Mouse (Mus musculus): ENCODE data around the gene Olfr809. TPM values are rescaled to one million over a fixed set of nuclear protein-coding genes. Genes with fewer than 3 reads are reported as not detected.

Olfr809 gene
- not detected for total RNA-seq (2021)
- long read RNA-seq, experiment 1: 0 reads
- long read RNA-seq, experiment 2: 0 reads

DNA sequence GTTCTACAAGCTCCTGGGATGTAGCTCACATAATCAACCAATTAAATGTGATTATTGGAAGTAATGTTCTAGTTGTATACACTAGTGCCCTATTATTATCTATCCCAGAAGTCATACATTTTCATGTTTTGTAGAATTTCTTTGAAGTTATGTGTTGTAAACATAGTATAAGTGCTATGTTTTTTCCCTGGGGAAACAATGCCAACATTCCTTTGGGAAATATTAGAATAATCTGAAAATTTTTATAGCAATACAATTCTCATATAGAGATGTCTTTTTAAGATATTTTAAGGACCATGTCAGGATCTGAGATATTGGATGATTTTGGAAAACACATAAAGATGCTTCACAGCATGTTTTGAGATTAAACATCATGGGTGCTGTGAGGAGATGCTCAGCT, at the start of gene Olfr809:
TSS of gene Olfr809 (plus strand) at position 301 of the 400 bp plus-strand sequence.
- no peak for DNase-seq

DNA sequence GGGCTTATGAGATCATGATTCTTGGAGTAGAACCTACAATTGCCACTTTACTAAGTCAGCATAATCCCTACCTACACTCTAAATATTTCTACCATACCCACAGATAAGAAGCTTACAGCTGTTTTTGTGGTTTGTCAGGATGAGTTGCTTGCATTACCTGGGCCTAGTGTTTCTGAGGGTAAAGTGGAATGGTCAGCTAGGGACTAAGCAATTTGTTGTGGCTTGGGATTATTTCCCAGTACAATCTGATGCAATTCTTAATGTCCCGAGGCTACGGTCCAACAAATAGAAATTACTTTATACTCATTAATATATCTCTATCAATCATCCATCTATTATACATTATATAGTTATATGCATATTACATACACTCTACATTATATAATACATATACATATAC, 45.2 kb upstream of the Olfr809 start, which contains the start of gene Olfr805:
TSS of gene Olfr805 (minus strand) at position 101 of the 400 bp plus-strand sequence.
- no peak for DNase-seq

DNA sequence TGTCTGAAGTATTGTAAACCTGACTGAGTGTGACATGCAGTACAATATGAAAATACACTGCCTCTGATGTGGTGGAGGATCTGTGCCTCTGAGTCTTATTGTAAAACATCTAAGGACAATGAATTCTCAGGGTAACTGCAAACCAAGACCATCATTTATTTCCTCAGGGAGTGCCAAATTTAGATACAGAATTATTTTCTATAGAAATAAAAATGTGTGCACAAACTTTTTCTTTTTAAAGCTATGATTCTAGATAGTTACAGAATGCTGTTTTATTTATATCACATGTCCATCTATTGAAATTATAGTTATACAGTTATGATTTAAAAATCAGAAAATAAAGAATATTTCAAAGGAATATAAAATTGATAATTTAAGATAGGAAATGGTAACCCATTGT, 32.6 kb upstream of the Olfr809 start, which contains the start of gene Olfr806:
TSS of gene Olfr806 (minus strand) at position 101 of the 400 bp plus-strand sequence.
- no peak for DNase-seq

DNA sequence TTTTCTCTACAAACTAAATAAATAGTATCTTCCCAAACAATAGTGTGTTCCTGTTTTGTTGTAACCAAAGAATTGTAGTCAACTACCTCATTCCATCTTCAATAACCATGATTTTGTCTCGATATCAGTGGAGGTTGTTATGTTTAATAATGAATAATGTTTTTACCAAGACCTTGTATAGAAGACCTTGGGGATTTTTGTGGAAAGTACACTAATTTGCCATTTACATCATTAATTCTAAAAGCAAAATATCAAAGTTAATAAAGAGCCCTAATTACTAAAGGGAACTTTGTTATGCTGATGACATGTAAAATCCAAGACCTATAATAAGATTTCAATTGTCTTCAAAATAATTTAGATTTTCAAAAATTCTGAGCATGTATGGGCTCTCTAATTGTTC, 16.7 kb upstream of the Olfr809 start, which contains the start of gene Olfr807:
TSS of gene Olfr807 (minus strand) at position 101 of the 400 bp plus-strand sequence.
- DNase-seq: no peak

DNA sequence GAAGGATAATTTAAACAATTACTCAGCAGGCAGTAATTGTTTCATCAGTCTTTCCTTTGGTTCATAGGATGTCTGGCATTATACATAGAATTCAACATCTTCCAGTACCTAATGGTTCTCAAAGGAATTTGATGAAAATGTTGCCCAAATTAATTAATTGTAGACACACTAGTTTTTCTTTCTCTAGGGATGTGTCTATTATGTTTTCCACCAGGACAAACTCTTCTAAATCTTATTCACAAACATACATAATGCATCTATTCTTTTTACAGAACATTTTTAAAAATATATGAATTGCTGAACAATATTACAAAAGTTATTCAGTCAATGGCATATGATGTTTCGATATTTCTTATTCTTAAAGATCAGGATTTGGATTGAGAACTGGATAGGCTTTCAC, 9.3 kb upstream of the Olfr809 start, which contains the start of gene Olfr808:
TSS of gene Olfr808 (plus strand) at position 301 of the 400 bp plus-strand sequence.
- no peak for DNase-seq

DNA sequence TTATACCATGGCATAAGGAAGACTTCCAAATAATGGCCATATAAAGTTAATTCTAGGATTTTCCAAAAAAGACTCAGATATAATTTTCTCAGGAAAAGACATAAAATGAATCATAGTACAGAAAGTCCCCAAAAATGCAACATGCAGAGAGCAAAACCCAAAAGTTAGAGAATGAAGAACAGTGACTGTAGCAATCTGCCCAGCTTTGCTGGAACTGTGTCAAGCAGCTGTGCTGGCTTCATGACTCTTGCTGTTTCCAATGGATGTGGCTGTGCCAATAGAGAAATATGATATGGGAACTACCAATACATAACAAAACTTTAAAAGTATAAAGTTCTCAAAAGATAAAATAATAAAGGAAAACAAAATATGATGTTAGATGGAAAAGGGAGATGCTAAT, 3.7 kb downstream of the Olfr809 start:
- DNase-seq: no peak

DNA sequence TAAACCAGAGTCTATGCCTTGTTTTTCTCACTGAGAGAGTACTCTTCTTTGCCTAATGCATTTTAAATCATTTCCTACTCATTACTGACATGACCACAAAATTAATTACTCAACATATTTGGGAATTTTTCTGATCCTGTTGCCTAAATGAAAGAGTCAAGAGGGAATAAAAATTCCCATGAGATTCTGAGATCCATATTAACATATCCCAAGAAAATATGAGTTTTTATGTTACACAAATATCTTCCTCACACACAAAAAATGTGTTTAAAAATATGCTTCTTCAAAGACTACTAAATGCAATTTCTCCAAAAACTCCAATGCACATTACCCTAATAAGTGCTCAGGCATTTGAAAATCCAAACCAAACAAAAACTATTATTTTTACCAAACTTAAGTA, 20.4 kb downstream of the Olfr809 start, which contains the start of gene Olfr810:
TSS of gene Olfr810 (minus strand) at position 101 of the 400 bp plus-strand sequence.
- DNase-seq: no peak

DNA sequence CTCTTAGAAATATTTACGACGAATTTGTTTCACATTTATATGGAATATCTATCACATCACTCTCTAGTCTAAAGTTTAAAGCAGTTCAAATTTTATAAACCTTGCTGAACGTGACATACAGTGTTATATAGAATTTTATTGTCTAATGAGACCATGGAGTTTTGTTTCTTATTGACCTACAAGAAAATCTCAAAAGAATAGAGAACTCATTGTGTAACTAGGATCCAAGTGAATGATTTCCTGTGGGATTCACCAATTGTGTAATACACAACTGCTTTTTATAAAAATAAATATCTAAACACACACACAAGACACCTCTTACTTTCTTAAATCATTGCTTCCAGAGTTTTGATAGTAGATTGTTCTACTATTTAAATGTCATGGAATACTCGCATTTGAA, 29.9 kb downstream of the Olfr809 start, which contains the start of gene Olfr811:
TSS of gene Olfr811 (minus strand) at position 101 of the 400 bp plus-strand sequence.
- DNase-seq: no peak

Small RNA genes within 50 kb of the gene (microRNA-seq; reads per million reads assigned to microRNA genes)
- not detected for gene Gm24485

Other genes with a start within 250 kb of the Olfr809 start
- gene Olfr792, start 235.5 kb upstream of the Olfr809 start, total RNA-seq (2021): not detected
- not detected for gene Olfr794, start 207.0 kb upstream of the Olfr809 start, total RNA-seq (2021)
- not detected for gene Olfr796, start 162.1 kb upstream of the Olfr809 start, total RNA-seq (2021)
- not detected for gene Olfr798, start 146.7 kb upstream of the Olfr809 start, total RNA-seq (2021)
- gene Olfr799, start 137.2 kb upstream of the Olfr809 start, total RNA-seq (2021): not detected
- not detected for gene Olfr800, start 116.9 kb upstream of the Olfr809 start, total RNA-seq (2021)
- gene Olfr801, start 100.8 kb upstream of the Olfr809 start, total RNA-seq (2021): not detected
- not detected for gene Olfr802, start 86.5 kb upstream of the Olfr809 start, total RNA-seq (2021)
- gene Olfr803, start 80.4 kb upstream of the Olfr809 start, total RNA-seq (2021): not detected
- gene Olfr804, start 71.4 kb upstream of the Olfr809 start, total RNA-seq (2021): not detected
- not detected for gene Olfr805, start 45.3 kb upstream of the Olfr809 start, total RNA-seq (2021)
- not detected for gene Olfr806, start 32.7 kb upstream of the Olfr809 start, total RNA-seq (2021)
- not detected for gene Olfr807, start 16.8 kb upstream of the Olfr809 start, total RNA-seq (2021)
- not detected for gene Olfr808, start 9.2 kb upstream of the Olfr809 start, total RNA-seq (2021)
- gene Olfr810, start 20.3 kb downstream of the Olfr809 start, total RNA-seq (2021): not detected
- not detected for gene Olfr811, start 29.8 kb downstream of the Olfr809 start, total RNA-seq (2021)
- not detected for gene Olfr812, start 71.5 kb downstream of the Olfr809 start, total RNA-seq (2021)
- not detected for gene Olfr813, start 80.7 kb downstream of the Olfr809 start, total RNA-seq (2021)
- not detected for gene Olfr814, start 105.2 kb downstream of the Olfr809 start, total RNA-seq (2021)
- not detected for gene Olfr815, start 131.2 kb downstream of the Olfr809 start, total RNA-seq (2021)
- gene Olfr816, start 141.0 kb downstream of the Olfr809 start, total RNA-seq (2021): not detected
- not detected for gene Olfr818, start 174.5 kb downstream of the Olfr809 start, total RNA-seq (2021)
- not detected for gene Olfr819, start 192.6 kb downstream of the Olfr809 start, total RNA-seq (2021)
- gene Olfr247, start 201.5 kb downstream of the Olfr809 start, total RNA-seq (2021): not detected
- not detected for gene Gm10310, start 210.4 kb downstream of the Olfr809 start, total RNA-seq (2021)
- gene Olfr820, start 238.0 kb downstream of the Olfr809 start, total RNA-seq (2021): not detected

Data from adrenal gland, postnatal 36 days (tissue).